Mouse (Mus musculus) stomach, embryonic 16.5 days (tissue): ENCODE data around the gene Fgfr4. TPM values are rescaled to one million over a fixed set of nuclear protein-coding genes. Genes with fewer than 3 reads are reported as not detected.
A peak's percentile ranks its signal among the peaks of the same experiment; 100 is the strongest.

Experiments used
- ATAC-seq: fragments of 200-750 bp; cut with Nextera tagmentation; 2 replicates; pipeline ENCODE4 v1.8.0; 2017; ENCODE audit warnings: moderate number of reproducible peaks, moderate TSS enrichment; ENCODE audit not compliant: insufficient read depth, low FRiP score
- H3K27ac ChIP-seq: fragments of 300-500 bp; sonication (generic); 2 replicates; pipeline ENCODE4 v1.5.1; 2014; ENCODE audit warnings: low read length
- H3K27me3 ChIP-seq: fragments of 300-500 bp; sonication (generic); 2 replicates; pipeline ENCODE4 v1.6.1; 2014; ENCODE audit warnings: low read length, control low read depth, mixed read lengths; ENCODE audit not compliant: control insufficient read depth, insufficient read depth
- H3K36me3 ChIP-seq: fragments of 300-500 bp; sonication (generic); 2 replicates; pipeline ENCODE4 v1.6.1; 2014; ENCODE audit warnings: low read length; ENCODE audit not compliant: control insufficient read depth, insufficient read depth
- H3K4me1 ChIP-seq: fragments of 300-500 bp; sonication (generic); 2 replicates; pipeline ENCODE4 v1.6.1; 2014; ENCODE audit warnings: low read length, control low read depth, mixed read lengths; ENCODE audit not compliant: control insufficient read depth, insufficient read depth
- H3K4me2 ChIP-seq: fragments of 300-500 bp; sonication (generic); 2 replicates; pipeline ENCODE4 v1.6.1; 2014; ENCODE audit warnings: low read depth, low read length, mixed read lengths
- H3K4me3 ChIP-seq: fragments of 300-500 bp; sonication (generic); replicated peaks from 2 replicates; pipeline ENCODE4 v1.5.1; 2014; ENCODE audit warnings: mild to moderate bottlenecking, low read length
- H3K9ac ChIP-seq: fragments of 300-500 bp; sonication (generic); 2 replicates; pipeline ENCODE4 v1.6.1; 2014; ENCODE audit warnings: low read length
- H3K9me3 ChIP-seq: fragments of 300-500 bp; sonication (generic); replicated peaks from 2 replicates; pipeline ENCODE4 v1.6.1; 2016; ENCODE audit warnings: low read length, control low read depth; ENCODE audit not compliant: control insufficient read depth
- WGBS: fragments of 180-500 bp; shearing (Covaris S2); extraction: QIAGEN DNeasy Blood & Tissue Kit; methylation state at CpG from one replicate; pipeline ENCODE4 v1.1.7; 2014; 5-methylcytosine and 5-hydroxymethylcytosine counted together
- polyA plus RNA-seq: library from polyadenylated mRNA; unstranded; fragments of >200 nt; fragmentation: Nextera tagmentation; extraction: Ambion mirVana; gene quantifications from 2 replicates; pipeline ENCODE4 v1.2.1, GENCODE M21; 2015

Gene Fgfr4
- polyA plus RNA-seq, 1 experiment from 2014 or later = 7.8 TPM

GRCm38 (mm10) chr13:55212361-55213137 lies 60.1 kb downstream of the Fgfr4 start:
- Histone ChIP-seq H3K36me3 (peaks cover 8% of the 10 kb centered on the region; the same call in 1 of the 2 replicates), H3K4me1 (peaks cover 47% of the 10 kb centered on the region), H3K4me2 (peak overlapping the region; percentile 96), H3K9me3 (no peaks in the 10 kb centered on the region), H3K9ac (peak overlapping the region; percentile 94), H3K27ac (peak overlapping the region; percentile 99), H3K27me3 (no peaks in the 10 kb centered on the region), H3K4me3 (peak overlapping the region; percentile 84)
- under 1% methylated on average over 56 of the region's 58 CpGs for WGBS
- no peak for ATAC-seq

GRCm38 (mm10) chr13:55213138-55213806 lies 60.8 kb downstream of the Fgfr4 start:
- H3K4me2 ChIP-seq = peak overlapping the region; percentile 96
- no peak for ATAC-seq
- H3K9ac ChIP-seq = peak overlapping the region; percentile 94
- H3K9me3 ChIP-seq = no peaks in the 10 kb centered on the region
- H3K4me3 ChIP-seq = peak overlapping the region; percentile 84
- 50% methylated on average over 10 of the region's 10 CpGs for WGBS
- H3K36me3 ChIP-seq = peaks cover 8% of the 10 kb centered on the region; the same call in 1 of the 2 replicates
- peaks cover 47% of the 10 kb centered on the region for H3K4me1 ChIP-seq
- peak overlapping the region; percentile 99 for H3K27ac ChIP-seq
- H3K27me3 ChIP-seq = no peaks in the 10 kb centered on the region

Other genes with a start within 250 kb of the Fgfr4 start
- 2.2 and 2.3 TPM in 2 replicates for gene Unc5a, start 203.2 kb upstream of the Fgfr4 start, polyA plus RNA-seq
- 2.6 and 2.9 TPM in 2 replicates for gene Hk3, start 131.3 kb upstream of the Fgfr4 start, polyA plus RNA-seq
- gene Uimc1, start 52.3 kb upstream of the Fgfr4 start, polyA plus RNA-seq = 22.0 and 31.5 TPM in 2 replicates
- gene Zfp346, start 47.3 kb upstream of the Fgfr4 start, polyA plus RNA-seq = 14.1 and 15.6 TPM in 2 replicates
- not detected in 2 replicates for gene Gm17617, start 19.1 kb upstream of the Fgfr4 start, polyA plus RNA-seq
- gene Nsd1, start 57.1 kb downstream of the Fgfr4 start, polyA plus RNA-seq = 37.9 and 44.6 TPM in 2 replicates
- gene Prelid1, start 167.9 kb downstream of the Fgfr4 start, polyA plus RNA-seq = 444 and 484 TPM in 2 replicates
- 76.2 and 79.2 TPM in 2 replicates for gene Rab24, start 169.3 kb downstream of the Fgfr4 start, polyA plus RNA-seq
- gene Mxd3, start 177.2 kb downstream of the Fgfr4 start, polyA plus RNA-seq = 31.8 and 35.5 TPM in 2 replicates
- gene Lman2, start 210.1 kb downstream of the Fgfr4 start, polyA plus RNA-seq = 112 and 113 TPM in 2 replicates
- 1.00 and 1.6 TPM in 2 replicates for gene Rgs14, start 217.1 kb downstream of the Fgfr4 start, polyA plus RNA-seq
- 0.14 and 0.17 TPM in 2 replicates for gene Slc34a1, start 245.5 kb downstream of the Fgfr4 start, polyA plus RNA-seq